Mouse (Mus musculus): ENCODE measurements at regions not wholly inside any gene's neighbourhood (a gene's known extent, or its start where the extent isn't known, plus 50 kb on each side); places are given as distances from the start of the nearest gene placed in this dataset.

- no peak overlapping the region for H3K4me2 ChIP-seq (ENCODE audit: low read depth, low read length)
- H3K4me1 ChIP-seq (ENCODE audit: control insufficient read depth, low read depth, low read length): no peaks in the 10 kb centered on the region
- no peaks in the 10 kb centered on the region for H3K27me3 ChIP-seq (ENCODE audit: control insufficient read depth, insufficient read depth, low read depth, low read length)
- no peak overlapping the region for H3K9ac ChIP-seq (ENCODE audit: low read depth, low read length)
- H3K36me3 ChIP-seq (ENCODE audit: control insufficient read depth, insufficient read depth): no peaks in the 10 kb centered on the region
- 70% methylated on average over 4 of the region's 4 CpGs for WGBS (ENCODE audit: insufficient replicate concordance)
- no peak overlapping the region for H3K4me3 ChIP-seq (ENCODE audit: low read depth, low read length)
- no peaks in the 10 kb centered on the region for H3K9me3 ChIP-seq (replicated peaks; ENCODE audit: control insufficient read depth, low read length)
- ATAC-seq (ENCODE audit: low read depth): no peak
- H3K27ac ChIP-seq (ENCODE audit: low read length): no peak overlapping the region
Measured at GRCm38 (mm10) chr9:87925151-87925550, 194.1 kb upstream of the Tbx18 start.

DNA sequence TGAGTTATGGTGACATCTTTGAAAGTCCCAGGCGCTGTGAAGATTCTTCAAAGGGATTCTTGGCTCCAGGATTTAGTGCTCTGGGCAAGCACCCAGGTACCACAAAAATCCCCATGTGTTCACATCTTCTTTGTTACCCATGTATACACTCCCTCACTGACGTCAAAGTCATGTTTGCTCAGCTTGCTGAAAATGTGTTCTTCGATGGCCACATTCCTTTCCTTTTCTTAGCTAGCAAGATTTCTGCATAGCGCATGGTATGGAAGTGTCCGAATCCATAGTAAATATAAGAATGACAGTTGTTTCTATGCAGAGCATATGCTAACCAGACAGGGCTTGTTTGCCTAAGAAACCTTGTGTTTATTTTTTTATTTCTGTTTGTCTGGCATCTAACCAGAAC is 202.2 kb upstream of the Tbx18 start:
- Histone ChIP-seq H3K9me3 (replicated peaks; ENCODE audit: control insufficient read depth, low read length) (no peaks in the 10 kb centered on the region), H3K9ac (ENCODE audit: low read depth, low read length) (no peak overlapping the region), H3K4me2 (ENCODE audit: low read depth, low read length) (no peak overlapping the region), H3K36me3 (ENCODE audit: control insufficient read depth, insufficient read depth) (no peaks in the 10 kb centered on the region), H3K4me1 (ENCODE audit: control insufficient read depth, low read depth, low read length) (no peaks in the 10 kb centered on the region), H3K4me3 (ENCODE audit: low read depth, low read length) (no peak overlapping the region), H3K27me3 (ENCODE audit: control insufficient read depth, insufficient read depth, low read depth, low read length) (no peaks in the 10 kb centered on the region), H3K27ac (ENCODE audit: low read length) (no peak overlapping the region)
- ATAC-seq (ENCODE audit: low read depth): no peak
- 60% methylated on average over 5 of the region's 5 CpGs for WGBS (ENCODE audit: insufficient replicate concordance)

DNA sequence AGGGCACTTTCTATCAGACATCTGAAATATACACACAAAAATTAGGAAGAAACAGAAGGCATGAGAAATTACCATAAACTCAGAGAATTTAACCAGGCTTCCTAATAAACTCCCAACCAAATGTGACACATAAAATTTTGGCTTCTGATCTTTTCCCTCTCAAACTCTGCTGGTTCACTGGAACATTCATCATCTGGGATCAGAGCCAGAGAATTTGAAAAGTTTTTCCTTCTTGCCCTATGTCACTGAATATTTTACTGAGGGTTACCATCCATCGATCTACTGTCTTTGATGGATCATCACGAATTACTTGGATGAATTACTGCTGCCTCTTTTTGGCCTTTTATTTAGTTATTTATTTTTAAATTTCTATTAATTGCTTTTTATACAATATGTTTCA is 221.4 kb upstream of the Tbx18 start:
- no peaks in the 10 kb centered on the region for H3K27me3 ChIP-seq (ENCODE audit: control insufficient read depth, insufficient read depth, low read depth, low read length)

DNA sequence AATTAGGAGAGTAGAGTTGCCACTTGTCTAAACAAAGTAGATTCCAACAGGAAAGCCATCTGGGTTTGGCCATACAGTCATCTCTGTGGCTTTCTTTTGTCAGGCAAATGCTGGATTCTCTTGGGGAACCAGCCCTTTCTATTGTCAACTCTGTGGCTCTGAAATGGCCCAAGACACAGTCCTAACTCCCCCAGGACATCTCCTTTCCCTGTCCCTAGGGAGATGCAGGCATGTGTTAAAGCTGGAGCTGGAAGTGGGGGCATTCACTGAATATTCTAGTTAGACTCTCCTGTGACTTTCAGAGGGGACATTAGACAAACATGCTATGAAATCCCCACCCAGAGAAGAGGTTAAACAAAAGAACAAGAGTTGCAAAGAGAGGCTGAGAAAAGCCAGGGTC is 223.9 kb upstream of the Tbx18 start:
- Histone ChIP-seq H3K4me3 (ENCODE audit: low read depth, low read length) (no peak overlapping the region), H3K4me2 (ENCODE audit: low read depth, low read length) (no peak overlapping the region), H3K4me1 (ENCODE audit: control insufficient read depth, low read depth, low read length) (no peaks in the 10 kb centered on the region), H3K9ac (ENCODE audit: low read depth, low read length) (no peak overlapping the region), H3K9me3 (replicated peaks; ENCODE audit: control insufficient read depth, low read length) (no peaks in the 10 kb centered on the region; the same call in 1 of the 2 replicates), H3K36me3 (ENCODE audit: control insufficient read depth, insufficient read depth) (no peaks in the 10 kb centered on the region), H3K27me3 (ENCODE audit: control insufficient read depth, insufficient read depth, low read depth, low read length) (no peaks in the 10 kb centered on the region), H3K27ac (ENCODE audit: low read length) (no peak overlapping the region)
- no peak for ATAC-seq (ENCODE audit: low read depth)

More for the DNA sequence above, 221.4 kb upstream of the Tbx18 start:
- no peak overlapping the region for H3K27ac ChIP-seq (ENCODE audit: low read length)
- no peak overlapping the region for H3K4me3 ChIP-seq (ENCODE audit: low read depth, low read length)
- 62% methylated on average over 2 of the region's 2 CpGs for WGBS (ENCODE audit: insufficient replicate concordance)
- no peak for ATAC-seq (ENCODE audit: low read depth)
- no peaks in the 10 kb centered on the region for H3K4me1 ChIP-seq (ENCODE audit: control insufficient read depth, low read depth, low read length)
- H3K9ac ChIP-seq (ENCODE audit: low read depth, low read length): no peak overlapping the region
- no peak overlapping the region for H3K4me2 ChIP-seq (ENCODE audit: low read depth, low read length)
- H3K36me3 ChIP-seq (ENCODE audit: control insufficient read depth, insufficient read depth): no peaks in the 10 kb centered on the region
- H3K9me3 ChIP-seq (replicated peaks; ENCODE audit: control insufficient read depth, low read length): no peaks in the 10 kb centered on the region

- Histone ChIP-seq H3K4me1 (ENCODE audit: control insufficient read depth, low read depth, low read length) (no peaks in the 10 kb centered on the region), H3K4me3 (ENCODE audit: low read depth, low read length) (no peak overlapping the region), H3K27ac (ENCODE audit: low read length) (no peak overlapping the region), H3K27me3 (ENCODE audit: control insufficient read depth, insufficient read depth, low read depth, low read length) (no peaks in the 10 kb centered on the region), H3K4me2 (ENCODE audit: low read depth, low read length) (no peak overlapping the region), H3K9me3 (replicated peaks; ENCODE audit: control insufficient read depth, low read length) (no peaks in the 10 kb centered on the region; the same call in 1 of the 2 replicates), H3K36me3 (ENCODE audit: control insufficient read depth, insufficient read depth) (no peaks in the 10 kb centered on the region), H3K9ac (ENCODE audit: low read depth, low read length) (no peak overlapping the region)
- WGBS (ENCODE audit: insufficient replicate concordance): 62% methylated on average over 4 of the region's 4 CpGs
- no peak for ATAC-seq (ENCODE audit: low read depth)
Measured at GRCm38 (mm10) chr9:87961796-87962195, 230.7 kb upstream of the Tbx18 start.

GRCm38 (mm10) chr9:87964508-87964907 is 233.4 kb upstream of the Tbx18 start:
- H3K27me3 ChIP-seq (ENCODE audit: control insufficient read depth, insufficient read depth, low read depth, low read length): no peaks in the 10 kb centered on the region
- H3K9me3 ChIP-seq (replicated peaks; ENCODE audit: control insufficient read depth, low read length): no peaks in the 10 kb centered on the region
- no peak overlapping the region for H3K4me3 ChIP-seq (ENCODE audit: low read depth, low read length)
- no peaks in the 10 kb centered on the region for H3K4me1 ChIP-seq (ENCODE audit: control insufficient read depth, low read depth, low read length)
- no peak overlapping the region for H3K9ac ChIP-seq (ENCODE audit: low read depth, low read length)
- no peak for ATAC-seq (ENCODE audit: low read depth)
- H3K4me2 ChIP-seq (ENCODE audit: low read depth, low read length): no peak overlapping the region
- no peak overlapping the region for H3K27ac ChIP-seq (ENCODE audit: low read length)
- WGBS (ENCODE audit: insufficient replicate concordance): 48% methylated on average over 2 of the region's 2 CpGs
- no peaks in the 10 kb centered on the region for H3K36me3 ChIP-seq (ENCODE audit: control insufficient read depth, insufficient read depth)

- Histone ChIP-seq H3K4me3 (ENCODE audit: low read depth, low read length) (no peak overlapping the region), H3K27ac (ENCODE audit: low read length) (no peak overlapping the region), H3K9ac (ENCODE audit: low read depth, low read length) (no peak overlapping the region), H3K4me2 (ENCODE audit: low read depth, low read length) (no peak overlapping the region), H3K9me3 (replicated peaks; ENCODE audit: control insufficient read depth, low read length) (no peaks in the 10 kb centered on the region), H3K36me3 (ENCODE audit: control insufficient read depth, insufficient read depth) (no peaks in the 10 kb centered on the region), H3K27me3 (ENCODE audit: control insufficient read depth, insufficient read depth, low read depth, low read length) (no peaks in the 10 kb centered on the region), H3K4me1 (ENCODE audit: control insufficient read depth, low read depth, low read length) (no peaks in the 10 kb centered on the region)
- 51% methylated on average over 3 of the region's 3 CpGs for WGBS (ENCODE audit: insufficient replicate concordance)
- ATAC-seq (ENCODE audit: low read depth): no peak
Measured at GRCm38 (mm10) chr9:87965103-87965780, 234.2 kb upstream of the Tbx18 start.

GRCm38 (mm10) chr9:87968190-87969082 is 237.4 kb upstream of the Tbx18 start:
- 36% methylated on average over 5 of the region's 5 CpGs for WGBS (ENCODE audit: insufficient replicate concordance)

GRCm38 (mm10) chr9:87970586-87970985 is 239.5 kb upstream of the Tbx18 start:
- H3K36me3 ChIP-seq (ENCODE audit: control insufficient read depth, insufficient read depth): no peaks in the 10 kb centered on the region
- no peak overlapping the region for H3K4me2 ChIP-seq (ENCODE audit: low read depth, low read length)
- H3K27ac ChIP-seq (ENCODE audit: low read length): no peak overlapping the region
- no peak overlapping the region for H3K4me3 ChIP-seq (ENCODE audit: low read depth, low read length)
- ATAC-seq (ENCODE audit: low read depth): no peak
- no peak overlapping the region for H3K9ac ChIP-seq (ENCODE audit: low read depth, low read length)
- no peaks in the 10 kb centered on the region for H3K9me3 ChIP-seq (replicated peaks; ENCODE audit: control insufficient read depth, low read length)
- H3K4me1 ChIP-seq (ENCODE audit: control insufficient read depth, low read depth, low read length): no peaks in the 10 kb centered on the region
- no peaks in the 10 kb centered on the region for H3K27me3 ChIP-seq (ENCODE audit: control insufficient read depth, insufficient read depth, low read depth, low read length)

More at GRCm38 (mm10) chr9:87968190-87969082, 237.4 kb upstream of the Tbx18 start:
- ATAC-seq (ENCODE audit: low read depth): no peak
- Histone ChIP-seq H3K9ac (ENCODE audit: low read depth, low read length) (no peak overlapping the region), H3K27me3 (ENCODE audit: control insufficient read depth, insufficient read depth, low read depth, low read length) (no peaks in the 10 kb centered on the region), H3K9me3 (replicated peaks; ENCODE audit: control insufficient read depth, low read length) (no peaks in the 10 kb centered on the region), H3K27ac (ENCODE audit: low read length) (no peak overlapping the region), H3K4me2 (ENCODE audit: low read depth, low read length) (no peak overlapping the region), H3K4me1 (ENCODE audit: control insufficient read depth, low read depth, low read length) (no peaks in the 10 kb centered on the region), H3K36me3 (ENCODE audit: control insufficient read depth, insufficient read depth) (no peaks in the 10 kb centered on the region), H3K4me3 (ENCODE audit: low read depth, low read length) (no peak overlapping the region)

All from liver, embryonic 16.5 days (tissue).